Mouse (Mus musculus) embryonic fibroblast, embryonic 13.5 days (primary cell): ENCODE results near the gene Gm33543.

Experiments
- CTCF ChIP-seq: IDR thresholded peaks from 2 replicates; pipeline ENCODE4 v1.5.1; 2011; ENCODE audit warnings: mild to moderate bottlenecking, control low read depth, low read length, moderate library complexity, borderline replicate concordance; ENCODE audit not compliant: insufficient read depth
- POLR2A ChIP-seq: IDR thresholded peaks from 2 replicates; pipeline ENCODE4 v1.6.1; 2011; ENCODE audit warnings: low read depth, mild to moderate bottlenecking, control low read depth, low read length, moderate library complexity

- TF ChIP-seq POLR2A (no peak), CTCF (no peak)
Measured at GRCm38 (mm10) chr10:95794706-95795105, 48.0 kb downstream of the Gm33543 start.
